Mouse (Mus musculus) embryonic facial prominence, embryonic 12.5 days (tissue): ENCODE results near the gene Tmem120b. TPM values are rescaled to one million over a fixed set of nuclear protein-coding genes. Genes with fewer than 3 reads are reported as not detected.

Source experiments
- ATAC-seq: fragments of 200-750 bp; cut with Nextera tagmentation; 2 replicates; pipeline ENCODE4 v1.8.0; 2017; ENCODE audit not compliant: insufficient number of reproducible peaks, insufficient read depth, low FRiP score, low TSS enrichment
- H3K27ac ChIP-seq: fragments of 300-500 bp; sonication (generic); 2 replicates; pipeline ENCODE4 v1.5.1; 2016; ENCODE audit warnings: mild to moderate bottlenecking
- H3K27me3 ChIP-seq: fragments of 300-500 bp; sonication (generic); 2 replicates; pipeline ENCODE4 v1.6.1; 2016; ENCODE audit warnings: mild to moderate bottlenecking, moderate library complexity
- H3K36me3 ChIP-seq: fragments of 300-500 bp; sonication (generic); 2 replicates; pipeline ENCODE4 v1.6.1; 2016; ENCODE audit warnings: mild to moderate bottlenecking
- H3K4me1 ChIP-seq: fragments of 300-500 bp; sonication (generic); 2 replicates; pipeline ENCODE4 v1.6.1; 2016
- H3K4me2 ChIP-seq: fragments of 300-500 bp; sonication (generic); replicated peaks from 2 replicates; pipeline ENCODE4 v1.6.1; 2016; ENCODE audit warnings: mild to moderate bottlenecking, moderate library complexity
- H3K4me3 ChIP-seq: fragments of 300-500 bp; sonication (generic); 2 replicates; pipeline ENCODE4 v1.5.1; 2016; ENCODE audit warnings: mild to moderate bottlenecking
- H3K9ac ChIP-seq: fragments of 300-500 bp; sonication (generic); 2 replicates; pipeline ENCODE4 v1.6.1; 2016; ENCODE audit warnings: mild to moderate bottlenecking, moderate library complexity
- H3K9me3 ChIP-seq: fragments of 300-500 bp; sonication (generic); 2 replicates; pipeline ENCODE4 v1.6.1; 2016; ENCODE audit warnings: mild to moderate bottlenecking, moderate library complexity
- WGBS: fragments of 180-500 bp; shearing (Covaris S2); methylation state at CpG from one replicate; pipeline ENCODE4 v1.1.7; 2016; 5-methylcytosine and 5-hydroxymethylcytosine counted together
- polyA plus RNA-seq: library from polyadenylated mRNA; unstranded; fragments of >200 nt; fragmentation: Nextera tagmentation; extraction: Ambion mirVana; gene quantifications from 2 replicates; pipeline ENCODE4 v1.2.1, GENCODE M21; 2016

Gene Tmem120b
- polyA plus RNA-seq, 1 experiment from 2014 or later, result 14.8 TPM

- Histone ChIP-seq H3K27me3 (no peaks in the 10 kb centered on the region), H3K4me2 (no peak overlapping the region), H3K36me3 (peaks cover 11% of the 10 kb centered on the region; the same call in 1 of the 2 replicates), H3K27ac (no peak overlapping the region), H3K9ac (no peak overlapping the region), H3K9me3 (no peaks in the 10 kb centered on the region), H3K4me1 (no peaks in the 10 kb centered on the region), H3K4me3 (no peak overlapping the region)
- no peak for ATAC-seq
- 93% methylated on average over 4 of the region's 4 CpGs for WGBS
These were observed 33.1 kb upstream of the Tmem120b start for GRCm38 (mm10) chr5:123035089-123035488.

DNA sequence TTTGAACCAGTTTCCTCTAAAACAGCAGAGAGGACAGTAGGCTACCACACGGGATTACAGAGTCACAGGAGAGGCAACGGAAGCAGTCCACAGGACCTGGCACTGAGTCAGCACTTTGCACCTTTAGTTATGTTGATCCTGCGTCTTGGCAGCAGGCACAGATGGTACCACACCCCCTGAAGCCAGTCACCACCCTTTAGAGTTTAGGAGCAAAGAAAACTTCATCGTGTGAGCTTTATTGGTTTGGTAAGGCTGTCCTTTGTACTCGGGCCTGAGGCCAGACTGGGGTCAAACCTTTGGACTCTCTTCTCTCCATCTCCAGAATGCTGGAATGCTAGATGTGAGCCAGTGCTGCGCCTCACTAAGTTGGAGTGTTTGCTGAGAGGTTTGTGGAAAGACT is 32.7 kb upstream of the Tmem120b start:
- Histone ChIP-seq H3K4me2 (no peak overlapping the region), H3K27ac (no peak overlapping the region), H3K4me3 (no peak overlapping the region), H3K9me3 (no peaks in the 10 kb centered on the region), H3K27me3 (no peaks in the 10 kb centered on the region), H3K36me3 (peaks cover 11% of the 10 kb centered on the region; the same call in 1 of the 2 replicates), H3K4me1 (no peaks in the 10 kb centered on the region), H3K9ac (no peak overlapping the region)
- 35% methylated on average over 6 of the region's 6 CpGs for WGBS
- no peak for ATAC-seq

- no peak overlapping the region for H3K4me2 ChIP-seq
- no peak overlapping the region for H3K4me3 ChIP-seq
- 81% methylated on average over 5 of the region's 5 CpGs for WGBS
- no peak overlapping the region for H3K27ac ChIP-seq
- H3K9ac ChIP-seq, result no peak overlapping the region
- H3K36me3 ChIP-seq, result no peaks in the 10 kb centered on the region
- no peaks in the 10 kb centered on the region for H3K9me3 ChIP-seq
- H3K27me3 ChIP-seq, result no peaks in the 10 kb centered on the region
- ATAC-seq, result no peak
- no peaks in the 10 kb centered on the region for H3K4me1 ChIP-seq
These were observed 30.1 kb upstream of the Tmem120b start for GRCm38 (mm10) chr5:123038115-123038514.

DNA sequence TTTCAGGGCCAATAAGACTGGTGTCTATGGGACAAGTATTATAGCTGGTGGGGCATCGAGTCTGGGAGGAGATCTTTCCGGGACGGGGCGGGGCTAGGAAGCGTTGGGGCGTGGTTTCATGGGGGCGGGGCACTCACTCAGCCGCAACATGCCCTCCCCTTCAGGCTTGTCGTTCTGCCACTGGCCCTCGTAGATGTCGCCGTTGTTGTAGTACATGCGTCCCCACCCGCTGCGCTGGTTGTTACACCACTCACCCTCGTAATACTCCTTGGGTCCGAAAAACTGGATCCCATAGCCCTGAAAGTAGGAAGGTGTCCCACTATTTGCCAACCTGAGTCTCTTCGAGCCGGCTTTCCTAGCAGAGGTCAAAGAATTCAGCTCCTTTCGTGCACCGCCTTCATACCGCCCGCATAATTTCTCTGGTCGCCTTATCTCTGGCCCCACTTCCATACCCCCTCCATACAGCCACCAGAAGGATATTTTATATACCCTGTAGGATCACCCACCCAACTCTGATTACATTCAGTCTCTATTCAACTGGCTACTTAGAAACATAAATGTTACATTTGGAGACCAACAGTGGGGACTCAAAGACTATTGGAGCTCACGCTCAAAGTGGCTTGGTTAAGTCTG is 29.0 kb upstream of the Tmem120b start:
- Histone ChIP-seq H3K4me3 (peak overlapping the region; percentile 20; the same call in 1 of the 2 replicates), H3K27me3 (no peaks in the 10 kb centered on the region), H3K9me3 (no peaks in the 10 kb centered on the region), H3K36me3 (no peaks in the 10 kb centered on the region), H3K27ac (no peak overlapping the region), H3K4me1 (no peaks in the 10 kb centered on the region), H3K9ac (no peak overlapping the region), H3K4me2 (peak overlapping the region; percentile 48)
- ATAC-seq, result no peak
- WGBS, result 4% methylated on average over 25 of the region's 25 CpGs

DNA sequence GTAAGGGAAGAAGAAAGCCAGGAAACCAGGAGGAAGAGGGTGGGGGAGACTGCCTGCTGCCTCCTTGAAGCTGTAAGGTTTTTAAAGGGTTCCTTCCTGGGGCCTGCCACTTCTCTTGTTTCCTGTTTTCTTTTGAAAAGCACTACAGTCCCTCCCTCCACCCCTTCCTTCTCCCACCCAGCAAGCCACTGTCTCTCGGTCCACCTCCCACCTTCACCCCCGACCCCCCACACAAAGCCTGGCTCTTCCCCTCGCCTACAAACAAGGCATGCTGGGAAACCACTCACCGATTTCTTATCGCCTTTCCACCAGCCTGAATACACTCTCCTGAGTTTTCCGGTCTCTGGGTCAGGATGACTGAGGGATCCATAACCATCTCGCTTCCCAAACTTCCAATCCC is 27.4 kb upstream of the Tmem120b start:
- no peaks in the 10 kb centered on the region for H3K4me1 ChIP-seq
- no peak for ATAC-seq
- no peaks in the 10 kb centered on the region for H3K36me3 ChIP-seq
- H3K4me2 ChIP-seq, result no peak overlapping the region
- WGBS, result 54% methylated on average over 7 of the region's 7 CpGs
- H3K27me3 ChIP-seq, result no peaks in the 10 kb centered on the region
- no peaks in the 10 kb centered on the region for H3K9me3 ChIP-seq
- no peak overlapping the region for H3K4me3 ChIP-seq
- H3K27ac ChIP-seq, result no peak overlapping the region
- no peak overlapping the region for H3K9ac ChIP-seq

DNA sequence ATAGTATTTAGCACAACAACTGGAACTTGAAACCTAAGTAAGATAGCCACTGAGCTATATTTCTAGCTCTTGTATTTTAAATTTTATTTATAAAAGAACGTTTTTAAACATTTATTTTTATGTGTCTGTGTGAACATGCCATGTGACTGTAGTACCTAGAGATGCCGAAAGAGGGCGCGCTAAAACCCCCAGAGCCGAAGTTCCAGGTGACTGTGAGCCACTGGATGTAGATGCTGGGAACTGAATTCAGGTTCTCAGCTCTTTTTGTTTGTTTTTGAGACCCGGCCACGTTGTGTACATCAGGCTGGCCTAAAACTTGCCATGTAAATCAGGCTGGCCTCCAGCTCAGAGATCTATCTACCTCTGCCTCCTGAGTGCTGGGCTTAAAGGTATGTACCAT is 24.4 kb upstream of the Tmem120b start:
- Histone ChIP-seq H3K4me3 (no peak overlapping the region), H3K4me1 (no peaks in the 10 kb centered on the region), H3K27ac (no peak overlapping the region), H3K27me3 (no peaks in the 10 kb centered on the region), H3K9me3 (no peaks in the 10 kb centered on the region), H3K4me2 (no peak overlapping the region), H3K36me3 (no peaks in the 10 kb centered on the region), H3K9ac (no peak overlapping the region)
- 16% methylated on average over 7 of the region's 7 CpGs for WGBS
- ATAC-seq, result no peak

DNA sequence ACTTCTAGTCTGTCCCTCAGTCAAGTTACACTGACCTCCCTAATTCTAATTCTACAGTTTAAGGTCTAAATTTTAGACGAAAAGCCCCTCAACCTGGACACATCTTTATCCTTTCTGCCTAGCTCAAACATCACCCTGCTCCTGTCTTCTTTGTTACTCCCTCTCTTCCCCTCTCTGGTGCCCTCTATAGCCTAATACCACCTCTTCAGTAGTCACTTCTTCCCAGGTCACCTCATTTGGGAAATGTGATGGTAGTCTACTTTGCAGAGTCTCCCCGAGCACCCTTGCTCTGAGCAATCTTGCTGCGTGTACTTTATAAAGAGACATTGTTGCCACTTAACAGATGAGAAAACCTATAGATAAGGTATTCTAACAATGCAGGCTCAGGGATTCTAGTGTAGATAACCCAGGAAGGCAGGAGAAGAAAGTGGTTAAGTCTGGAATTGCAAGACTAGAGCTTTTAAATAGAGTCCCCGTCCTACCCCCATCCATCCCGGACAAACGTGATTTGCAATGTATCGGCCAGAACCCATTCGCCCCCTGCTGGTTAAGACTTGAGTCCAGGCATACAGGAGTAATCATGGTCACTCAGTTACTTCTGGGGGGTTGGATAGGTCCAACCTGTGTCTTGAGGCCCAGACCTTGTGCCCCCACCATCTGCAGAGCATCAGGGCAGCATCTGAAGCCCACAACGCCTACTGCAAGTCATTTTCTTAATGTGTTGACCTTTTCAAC is 22.5 kb upstream of the Tmem120b start:
- Histone ChIP-seq H3K36me3 (no peaks in the 10 kb centered on the region), H3K27ac (no peak overlapping the region), H3K4me2 (no peak overlapping the region), H3K4me1 (peaks cover 7% of the 10 kb centered on the region; the same call in 1 of the 2 replicates), H3K27me3 (no peaks in the 10 kb centered on the region), H3K4me3 (no peak overlapping the region), H3K9me3 (no peaks in the 10 kb centered on the region), H3K9ac (no peak overlapping the region)
- ATAC-seq, result no peak
- WGBS, result 33% methylated on average over 9 of the region's 9 CpGs

- Histone ChIP-seq H3K9me3 (no peaks in the 10 kb centered on the region), H3K9ac (no peak within 1 kb of the TSS), H3K36me3 (no peaks in the 10 kb centered on the region), H3K4me3 (no peak within 1 kb of the TSS), H3K27ac (no peak within 1 kb of the TSS), H3K4me2 (no peak within 1 kb of the TSS), H3K27me3 (no peaks in the 10 kb centered on the region), H3K4me1 (peaks cover 7% of the 10 kb centered on the region; the same call in 1 of the 2 replicates)
- WGBS, result 78% methylated on average over 3 of the region's 3 CpGs
- ATAC-seq, result no peak
These were observed 21.3 kb upstream of the Tmem120b start, which contains the start of gene Morn3 for GRCm38 (mm10) chr5:123046916-123047315. Morn3 (minus strand) TSS chr5:123047016.

DNA sequence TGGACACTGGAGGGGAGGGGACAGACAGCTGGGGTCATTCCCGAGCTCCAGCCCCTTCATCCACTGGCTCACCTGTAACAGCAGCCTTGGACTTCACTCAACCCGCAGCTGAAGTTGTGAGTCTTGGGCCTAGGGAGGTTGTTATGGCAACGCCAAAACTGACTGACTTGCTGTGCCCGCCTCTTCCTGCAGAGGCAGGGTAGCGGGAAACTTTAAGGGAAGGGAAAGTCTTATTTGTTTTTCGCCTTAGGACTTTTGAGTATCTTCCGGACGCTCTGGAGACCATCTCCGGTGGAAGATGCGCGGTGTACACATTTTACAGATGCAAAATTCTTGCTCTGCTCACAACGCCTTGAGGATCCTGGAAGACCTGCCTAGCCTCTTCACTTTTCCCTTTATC is 18.9 kb upstream of the Tmem120b start:
- Histone ChIP-seq H3K4me3 (peak overlapping the region; percentile 22), H3K9me3 (no peaks in the 10 kb centered on the region), H3K4me1 (peaks cover 7% of the 10 kb centered on the region; the same call in 1 of the 2 replicates), H3K9ac (peak overlapping the region; percentile 33), H3K27me3 (no peaks in the 10 kb centered on the region), H3K4me2 (peak overlapping the region; percentile 55), H3K36me3 (no peaks in the 10 kb centered on the region), H3K27ac (no peak overlapping the region)
- no peak for ATAC-seq
- 2% methylated on average over 12 of the region's 12 CpGs for WGBS

DNA sequence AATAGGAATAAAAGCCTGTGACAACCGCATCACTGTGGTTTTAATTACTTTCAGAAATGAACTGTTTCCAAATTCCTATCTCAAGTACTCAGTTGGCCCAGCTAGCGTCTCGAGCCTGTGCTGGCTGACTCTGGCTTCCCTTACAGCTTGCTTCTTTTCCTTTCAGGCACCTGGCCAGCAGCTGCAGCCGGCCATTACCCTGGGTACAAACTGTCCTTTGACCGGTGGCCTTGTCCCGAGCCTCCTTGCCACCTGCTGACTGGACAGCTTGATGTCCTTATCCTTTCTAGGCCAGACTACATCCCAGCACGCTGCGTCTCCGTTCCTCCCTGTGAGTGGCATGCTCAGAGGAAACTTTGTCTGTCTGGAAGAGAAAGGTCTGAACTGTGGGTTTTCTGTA is 17.3 kb upstream of the Tmem120b start:
- Histone ChIP-seq H3K4me3 (no peak overlapping the region), H3K9me3 (no peaks in the 10 kb centered on the region), H3K9ac (no peak overlapping the region), H3K4me2 (no peak overlapping the region), H3K36me3 (no peaks in the 10 kb centered on the region), H3K27ac (no peak overlapping the region), H3K4me1 (peaks cover 7% of the 10 kb centered on the region; the same call in 1 of the 2 replicates), H3K27me3 (no peaks in the 10 kb centered on the region)
- WGBS, result 85% methylated on average over 9 of the region's 9 CpGs
- no peak for ATAC-seq

- WGBS, result 79% methylated on average over 5 of the region's 5 CpGs
These were observed 16.5 kb upstream of the Tmem120b start for GRCm38 (mm10) chr5:123051736-123052135.

More at GRCm38 (mm10) chr5:123051736-123052135, 16.5 kb upstream of the Tmem120b start:
- Histone ChIP-seq H3K27me3 (no peaks in the 10 kb centered on the region), H3K4me1 (peaks cover 7% of the 10 kb centered on the region; the same call in 1 of the 2 replicates), H3K9me3 (no peaks in the 10 kb centered on the region), H3K9ac (no peak overlapping the region), H3K36me3 (no peaks in the 10 kb centered on the region), H3K4me3 (no peak overlapping the region), H3K4me2 (no peak overlapping the region), H3K27ac (no peak overlapping the region)
- no peak for ATAC-seq
